Mouse (Mus musculus): ENCODE results near the gene Actr5.

Gene Actr5

GRCm38 (mm10) chr2:158614418-158614955, 10.2 kb upstream of the Actr5 start:
- no peak for DNase-seq (ENCODE audit: low spot score)

DNA sequence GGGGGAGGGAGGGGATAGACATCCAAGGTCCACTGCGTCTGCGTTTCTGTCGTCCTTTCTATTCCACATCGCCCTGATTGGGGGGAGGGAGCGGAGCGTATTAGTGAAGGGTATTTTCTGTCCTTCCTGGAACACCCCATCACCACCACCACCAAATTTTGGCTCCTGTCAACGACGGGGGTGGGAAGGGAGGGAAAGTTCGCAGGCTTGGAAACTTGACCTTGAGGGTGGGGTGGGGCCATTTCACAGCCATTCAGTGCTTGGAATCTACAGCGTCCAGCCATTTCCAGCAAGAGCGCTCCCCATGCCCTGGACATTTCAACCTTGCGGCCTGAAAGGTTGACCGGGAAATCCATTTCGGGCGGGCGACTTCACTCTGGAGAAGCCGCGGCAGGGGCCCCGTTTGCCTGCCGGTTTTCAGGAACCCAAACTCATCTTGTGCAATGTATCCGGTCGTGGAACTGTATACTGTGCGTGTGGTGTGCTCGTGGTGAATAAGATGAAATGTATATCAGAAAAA, 9.5 kb upstream of the Actr5 start:
- no peak for DNase-seq (ENCODE audit: low spot score)

DNA sequence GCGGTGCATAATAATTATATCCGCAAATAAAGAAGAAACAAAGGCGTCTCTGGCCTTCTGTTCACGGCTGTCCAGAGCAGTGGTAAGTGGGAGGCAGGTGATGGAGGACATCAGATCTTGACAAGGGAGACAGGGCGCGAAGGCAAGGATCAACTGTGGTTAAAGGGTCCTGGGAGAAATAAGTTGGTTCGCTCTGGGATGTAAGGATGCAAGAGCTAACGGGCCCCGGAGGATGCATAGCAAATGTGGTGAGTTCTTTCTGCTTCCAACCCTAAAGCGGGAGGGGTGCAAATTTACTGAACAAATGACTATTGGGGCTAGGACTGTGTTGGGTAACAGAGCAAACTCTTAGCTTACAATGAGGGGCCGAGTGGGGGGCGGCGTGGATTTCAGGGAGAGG, 9.0 kb upstream of the Actr5 start:
- no peak for DNase-seq (ENCODE audit: low spot score)

- DNase-seq (ENCODE audit: low spot score), result no peak
These were observed 8.4 kb upstream of the Actr5 start for GRCm38 (mm10) chr2:158616296-158616695.

GRCm38 (mm10) chr2:158616790-158617189, 7.9 kb upstream of the Actr5 start:
- no peak for DNase-seq (ENCODE audit: low spot score)

- DNase-seq (ENCODE audit: low spot score), result no peak
These were observed 543 bp downstream of the Actr5 start for GRCm38 (mm10) chr2:158625231-158625630.

DNA sequence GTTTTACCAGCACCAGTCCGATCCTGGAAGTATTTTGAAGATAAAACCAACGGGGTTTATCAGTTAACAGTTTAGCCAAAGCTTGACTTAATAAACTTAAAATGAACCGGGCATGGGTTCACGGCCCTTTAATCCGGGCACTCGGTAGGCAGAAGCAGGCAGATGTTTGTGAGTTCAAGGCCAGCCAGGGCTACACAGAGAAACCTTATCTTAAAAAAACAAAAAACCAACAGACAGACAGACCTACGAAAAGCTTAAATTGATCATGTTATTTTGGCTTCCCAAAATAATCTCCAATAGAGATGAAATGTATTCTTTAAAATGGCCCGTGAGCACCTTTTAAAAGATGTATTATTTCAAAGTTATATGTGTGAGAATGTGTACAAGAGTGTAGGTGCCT, 1.0 kb downstream of the Actr5 start:
- no peak for DNase-seq (ENCODE audit: low spot score)

DNA sequence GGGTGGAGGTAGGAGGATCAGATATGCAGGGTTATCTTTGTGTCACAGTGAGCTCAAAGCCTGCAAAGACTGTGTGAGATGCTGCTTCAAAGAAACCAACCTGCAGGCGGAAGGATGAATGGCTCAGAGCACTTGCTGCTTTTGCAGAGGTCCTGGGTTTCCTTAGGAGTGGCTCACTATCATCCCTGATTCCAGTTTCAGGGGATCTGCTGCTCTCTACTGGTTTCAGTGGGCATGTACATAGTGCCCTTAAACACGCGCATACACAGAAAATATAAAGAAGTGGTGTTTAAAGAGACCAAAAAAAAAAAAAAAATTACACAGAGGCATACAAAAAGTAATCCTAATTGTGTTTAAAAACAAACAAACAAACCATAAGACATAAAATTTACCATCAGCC, 4.2 kb downstream of the Actr5 start:
- no peak for DNase-seq (ENCODE audit: low spot score)

DNA sequence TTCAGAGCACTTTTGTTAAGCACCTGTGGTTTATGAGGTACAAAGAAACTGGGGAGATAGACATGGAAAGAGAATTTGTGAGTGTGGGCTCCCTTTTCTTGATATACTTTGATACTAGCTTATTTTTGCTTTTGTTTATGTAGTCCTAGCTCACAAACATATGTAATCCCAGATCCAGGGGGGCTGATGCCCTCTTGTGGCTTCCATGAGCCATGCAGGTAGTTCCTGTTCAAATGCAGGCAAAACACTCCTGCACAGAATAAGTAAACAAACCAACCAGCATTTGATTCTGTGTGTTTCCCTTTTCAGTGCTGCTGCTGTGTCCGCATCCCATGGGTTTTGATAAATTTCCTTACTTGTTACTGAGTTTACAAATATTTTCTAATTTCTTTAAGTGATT, 4.7 kb downstream of the Actr5 start:
- DNase-seq (ENCODE audit: low spot score), result no peak

GRCm38 (mm10) chr2:158631873-158632272, 7.2 kb downstream of the Actr5 start:
- no peak for DNase-seq (ENCODE audit: low spot score)

- DNase-seq (ENCODE audit: low spot score), result peak; percentile 43
These were observed 17.2 kb downstream of the Actr5 start for GRCm38 (mm10) chr2:158641869-158642268.

DNA sequence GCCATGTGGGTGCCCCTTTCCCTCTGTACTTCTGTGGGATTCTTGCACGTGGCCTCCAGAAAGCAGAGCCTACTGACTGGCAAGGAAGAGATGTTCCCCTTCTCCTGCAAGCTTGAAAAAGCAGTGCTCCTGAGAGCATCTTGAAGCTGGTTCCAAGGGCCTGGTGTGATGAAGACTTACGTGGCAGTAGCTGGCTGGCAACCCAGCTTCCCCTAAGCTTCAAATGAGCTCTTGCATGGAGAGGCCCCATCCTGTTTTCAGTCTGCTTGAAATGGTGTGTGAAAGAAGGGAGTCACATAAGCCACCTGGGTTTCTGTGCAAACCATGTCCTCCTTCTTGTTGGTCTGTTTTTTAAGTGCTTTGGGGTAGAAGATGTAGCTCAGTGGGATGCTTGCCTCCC, 17.9 kb downstream of the Actr5 start:
- no peak for DNase-seq (ENCODE audit: low spot score)

GRCm38 (mm10) chr2:158643791-158644190, 19.1 kb downstream of the Actr5 start:
- DNase-seq (ENCODE audit: low spot score), result no peak

DNA sequence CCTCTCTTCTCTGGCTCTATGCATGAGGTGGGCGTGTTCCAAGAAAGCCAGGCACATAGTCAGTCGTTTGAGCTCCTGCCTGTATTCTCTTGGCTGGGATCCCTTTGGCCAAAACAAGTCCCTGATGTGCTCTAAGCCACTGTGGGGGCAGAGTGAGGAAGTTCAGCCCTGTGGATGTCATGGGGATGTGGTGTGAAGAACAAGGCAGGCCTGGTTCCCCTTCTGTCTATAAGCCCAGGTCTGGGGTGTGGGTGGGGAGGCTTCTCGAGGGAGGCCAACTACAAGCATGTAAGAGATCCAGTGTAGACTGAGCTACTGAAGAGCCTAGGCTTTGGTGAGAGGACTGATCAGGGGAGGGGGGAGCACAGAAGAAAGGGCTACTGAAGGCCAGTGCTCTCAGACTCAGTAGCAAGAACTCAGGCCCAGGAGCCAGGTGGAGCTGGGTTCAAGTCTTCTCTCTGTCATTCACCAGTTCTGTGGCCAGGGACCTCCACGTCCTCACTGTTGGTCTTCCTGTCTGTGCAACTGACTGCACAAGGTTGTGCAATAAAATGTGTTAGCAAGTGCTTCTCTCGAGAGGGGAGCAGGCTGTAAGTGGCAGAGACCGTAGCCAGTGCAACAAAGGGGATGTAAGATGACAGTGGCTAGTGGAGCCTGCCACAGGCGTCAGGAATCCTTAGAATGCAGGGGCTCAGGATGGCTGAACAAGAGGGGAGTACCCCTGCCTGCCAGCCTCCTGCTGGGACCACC, 26.6 kb downstream of the Actr5 start:
- DNase-seq (ENCODE audit: low spot score), result no peak

GRCm38 (mm10) chr2:158652985-158653384, 28.3 kb downstream of the Actr5 start:
- DNase-seq (ENCODE audit: low spot score), result peak; percentile 16

DNA sequence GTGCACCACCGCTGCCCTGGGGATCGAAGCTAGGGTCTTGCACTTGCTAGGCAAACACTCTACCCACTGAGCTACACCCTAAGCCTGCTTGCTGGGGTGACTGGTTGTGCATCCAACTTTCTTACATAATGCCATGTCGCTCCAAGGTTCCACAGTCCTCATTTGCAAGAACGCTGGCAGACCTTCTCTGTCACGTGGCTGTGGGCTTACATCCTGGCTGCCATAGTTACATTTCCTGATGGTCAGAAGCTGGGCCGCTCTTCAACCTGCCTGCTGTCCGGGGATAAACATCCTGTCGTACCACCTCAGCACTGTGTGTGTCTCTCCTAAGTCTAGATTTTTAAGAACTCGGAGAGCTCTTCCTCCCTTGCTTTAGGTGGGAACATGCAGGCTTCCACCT, 30.0 kb downstream of the Actr5 start:
- DNase-seq (ENCODE audit: low spot score), result no peak

DNA sequence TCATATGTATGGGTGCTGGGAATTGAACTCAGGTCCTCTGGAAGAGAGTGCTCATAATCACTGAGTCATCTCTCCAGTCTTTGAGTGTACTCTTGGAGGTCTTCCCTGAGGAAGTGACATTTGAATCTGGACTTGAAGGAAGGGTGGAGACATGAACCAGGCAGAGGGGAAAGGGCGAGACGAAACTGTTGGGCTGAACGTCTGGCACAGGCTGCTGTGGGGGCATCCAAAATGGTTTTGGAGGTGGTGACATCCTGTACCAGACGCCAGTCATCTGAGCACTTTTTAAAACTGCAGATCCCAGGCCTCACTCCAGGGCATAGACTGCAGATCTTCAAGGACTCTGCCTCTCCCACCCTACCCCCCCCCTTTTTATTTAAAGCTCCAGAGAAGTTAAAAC, 31.1 kb downstream of the Actr5 start:
- DNase-seq (ENCODE audit: low spot score), result no peak

DNA sequence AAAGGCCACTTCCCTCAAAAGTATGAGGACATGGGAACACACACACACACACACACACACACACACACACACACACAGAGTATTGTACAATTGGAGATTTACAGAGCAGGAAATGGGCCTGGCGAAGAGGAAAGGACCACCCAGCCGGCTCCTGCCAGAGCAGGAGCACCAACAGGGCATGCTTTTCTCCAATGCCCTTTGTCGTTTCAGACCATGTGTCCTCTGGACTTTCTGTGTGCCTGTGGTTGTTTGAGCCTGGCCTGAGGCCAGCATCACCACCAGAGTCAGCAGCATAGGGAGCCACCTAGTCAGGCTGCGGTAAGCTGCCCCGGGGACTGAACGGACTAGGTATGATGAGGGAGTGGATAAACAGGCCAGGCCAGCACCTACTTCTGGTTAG, 34.1 kb downstream of the Actr5 start:
- no peak for DNase-seq (ENCODE audit: low spot score)

DNA sequence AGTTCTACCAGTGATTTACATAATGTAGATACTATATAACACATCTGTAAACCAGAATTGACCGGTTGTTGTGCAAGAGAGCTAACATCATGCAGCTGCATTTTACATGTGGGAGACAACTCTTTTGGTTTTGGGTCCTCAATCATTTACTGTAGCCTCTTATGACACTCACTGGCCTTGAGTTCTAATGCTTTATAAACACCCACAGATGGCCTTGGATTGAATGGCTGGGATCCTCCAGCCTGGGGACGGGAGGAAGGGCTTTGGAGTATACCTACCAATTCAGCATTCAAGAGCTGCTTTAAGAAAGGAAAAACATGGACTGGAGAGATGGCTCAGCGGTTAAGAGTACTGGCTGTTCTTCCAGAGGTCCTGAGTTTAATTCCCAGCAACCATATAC, 34.7 kb downstream of the Actr5 start:
- no peak for DNase-seq (ENCODE audit: low spot score)

DNA sequence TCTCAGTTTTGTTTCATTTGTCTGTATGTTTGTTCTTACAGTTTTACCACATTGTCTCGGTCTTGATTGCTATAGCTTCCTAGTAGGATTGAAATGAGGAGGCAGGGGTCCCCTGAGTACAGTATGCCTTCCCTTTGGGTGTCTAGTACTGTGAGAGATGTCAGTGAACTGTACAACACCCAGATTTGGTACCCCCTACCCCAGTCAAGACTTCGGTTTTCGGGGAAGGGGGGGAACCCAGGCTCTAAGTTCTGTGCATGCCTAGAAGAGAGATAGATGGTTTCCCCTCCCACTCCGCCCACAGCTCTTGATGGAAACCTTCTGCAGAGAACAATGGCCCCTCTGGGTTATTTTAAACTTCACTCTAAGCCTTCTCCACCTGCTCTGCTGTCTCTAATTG, 40.4 kb downstream of the Actr5 start, which contains the start of gene Ppp1r16b:
Gene Ppp1r16b, plus strand, starts transcription at position 301 of the 400 bp plus-strand sequence.
- DNase-seq (ENCODE audit: low spot score), result no peak

- DNase-seq (ENCODE audit: low spot score), result no peak
These were observed 41.5 kb downstream of the Actr5 start for GRCm38 (mm10) chr2:158666071-158666800.

DNA sequence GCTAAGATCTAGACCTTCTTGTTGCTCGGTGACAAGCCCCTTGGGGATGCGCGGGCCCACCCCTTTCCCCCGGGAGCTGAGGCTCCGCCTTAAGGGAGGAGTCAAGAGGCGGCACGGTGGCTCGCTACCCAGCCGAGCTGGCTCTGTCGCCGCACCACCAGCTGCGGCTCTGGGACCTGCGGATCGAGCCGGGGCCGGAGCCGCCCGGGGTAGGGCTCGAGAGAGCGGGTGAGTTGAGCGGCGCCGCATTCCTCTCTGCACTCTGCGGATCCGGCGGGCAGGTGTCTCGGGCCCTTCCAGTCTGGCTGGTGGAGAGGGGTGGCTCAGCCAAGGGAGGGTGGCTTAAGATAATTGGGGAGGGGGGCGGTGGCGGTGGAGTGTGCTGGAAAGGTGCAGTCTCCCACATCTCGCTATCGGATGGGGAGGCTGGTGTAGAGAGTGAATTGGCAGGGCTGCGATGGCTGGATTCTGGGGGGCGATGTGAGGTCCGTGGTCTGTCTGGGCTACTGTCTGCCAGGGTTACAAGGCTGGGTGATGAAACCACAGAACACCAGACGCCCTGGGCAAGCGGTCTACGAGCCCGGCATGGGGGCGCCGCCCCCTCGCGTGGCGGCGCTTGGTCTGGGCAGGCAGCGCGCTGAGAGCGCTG, 42.5 kb downstream of the Actr5 start:
- DNase-seq (ENCODE audit: low spot score), result peak; percentile 12
